Mouse (Mus musculus) erythroblast, embryonic 14.5 days (primary cell): ENCODE measurements around the gene Tax1bp1. TPM values are rescaled to one million over a fixed set of nuclear protein-coding genes. Genes with fewer than 3 reads are reported as not detected.

Experiments
- H3K27me3 ChIP-seq: 2 replicates; pipeline ENCODE4 v1.6.1; 2012; ENCODE audit warnings: inconsistent platforms; ENCODE audit not compliant: control insufficient read depth
- H3K36me3 ChIP-seq: 2 replicates; pipeline ENCODE4 v1.6.1; 2012; ENCODE audit warnings: mild to moderate bottlenecking, inconsistent platforms; ENCODE audit not compliant: control insufficient read depth
- H3K4me1 ChIP-seq: 2 replicates; pipeline ENCODE4 v1.6.1; 2012; ENCODE audit warnings: inconsistent platforms; ENCODE audit not compliant: control insufficient read depth
- H3K4me3 ChIP-seq: replicated peaks from 2 replicates; pipeline ENCODE3; 2012; ENCODE audit warnings: moderate library complexity, mild to moderate bottlenecking, inconsistent platforms
- H3K9me3 ChIP-seq: 2 replicates; pipeline ENCODE4 v1.6.1; 2012; ENCODE audit warnings: low read length, inconsistent platforms, mixed read lengths; ENCODE audit not compliant: control insufficient read depth
- GATA1 ChIP-seq: IDR thresholded peaks from 2 replicates; pipeline ENCODE4 v1.6.1; 2012; ENCODE audit warnings: low read length, inconsistent platforms, mixed read lengths
- TAL1 ChIP-seq: IDR thresholded peaks from 3 replicates; pipeline ENCODE4 v1.6.1; 2012; ENCODE audit warnings: low read length, inconsistent platforms, mixed read lengths
- polyA plus RNA-seq: library from polyadenylated mRNA; stranded (reverse); fragments of >175 nt; gene quantifications from 2 replicates; pipeline ENCODE4 v1.2.3, GENCODE M21; 2012

Tax1bp1 gene
- polyA plus RNA-seq, 1 experiment, result 2.0 TPM

GRCm38 (mm10) chr6:52679565-52679964, 34.0 kb upstream of the Tax1bp1 start:
- no peak for TF ChIP-seq TAL1
- no peak for TF ChIP-seq GATA1
- Histone ChIP-seq H3K36me3 (no peaks in the 10 kb centered on the region), H3K4me1 (no peaks in the 10 kb centered on the region), H3K9me3 (no peaks in the 10 kb centered on the region), H3K4me3 (no peak overlapping the region), H3K27me3 (no peaks in the 10 kb centered on the region)

- H3K4me1 ChIP-seq, result no peaks in the 10 kb centered on the region
- no peaks in the 10 kb centered on the region for H3K27me3 ChIP-seq
- H3K36me3 ChIP-seq, result no peaks in the 10 kb centered on the region
- H3K4me3 ChIP-seq, result no peak overlapping the region
- H3K9me3 ChIP-seq, result no peaks in the 10 kb centered on the region
- TF ChIP-seq GATA1 (no peak), TAL1 (no peak)
These were observed 33.0 kb upstream of the Tax1bp1 start for GRCm38 (mm10) chr6:52680458-52681032.

- Histone ChIP-seq H3K4me1 (no peaks in the 10 kb centered on the region), H3K27me3 (no peaks in the 10 kb centered on the region), H3K9me3 (no peaks in the 10 kb centered on the region), H3K4me3 (no peak overlapping the region), H3K36me3 (no peaks in the 10 kb centered on the region)
- TF ChIP-seq GATA1 (no peak), TAL1 (no peak)
These were observed 31.6 kb upstream of the Tax1bp1 start for GRCm38 (mm10) chr6:52681847-52682485.

GRCm38 (mm10) chr6:52682607-52683006, 30.9 kb upstream of the Tax1bp1 start:
- no peaks in the 10 kb centered on the region for H3K9me3 ChIP-seq
- TF ChIP-seq GATA1, result no peak
- TF ChIP-seq TAL1, result no peak
- H3K4me3 ChIP-seq, result no peak overlapping the region
- no peaks in the 10 kb centered on the region for H3K36me3 ChIP-seq
- no peaks in the 10 kb centered on the region for H3K27me3 ChIP-seq
- no peaks in the 10 kb centered on the region for H3K4me1 ChIP-seq

- H3K36me3 ChIP-seq, result no peaks in the 10 kb centered on the region
- TF ChIP-seq GATA1 (no peak), TAL1 (no peak)
These were observed 26.5 kb upstream of the Tax1bp1 start for GRCm38 (mm10) chr6:52686901-52687500.

GRCm38 (mm10) chr6:52690365-52690764, 23.2 kb upstream of the Tax1bp1 start:
- Histone ChIP-seq H3K4me3 (no peak overlapping the region), H3K27me3 (no peaks in the 10 kb centered on the region), H3K9me3 (no peaks in the 10 kb centered on the region), H3K4me1 (no peaks in the 10 kb centered on the region), H3K36me3 (no peaks in the 10 kb centered on the region)
- TF ChIP-seq GATA1 (no peak), TAL1 (no peak)

More at GRCm38 (mm10) chr6:52686901-52687500, 26.5 kb upstream of the Tax1bp1 start:
- H3K4me1 ChIP-seq, result no peaks in the 10 kb centered on the region
- no peaks in the 10 kb centered on the region for H3K27me3 ChIP-seq
- no peaks in the 10 kb centered on the region for H3K9me3 ChIP-seq
- no peak overlapping the region for H3K4me3 ChIP-seq

- Histone ChIP-seq H3K36me3 (no peaks in the 10 kb centered on the region), H3K9me3 (no peaks in the 10 kb centered on the region), H3K27me3 (no peaks in the 10 kb centered on the region), H3K4me1 (no peaks in the 10 kb centered on the region), H3K4me3 (no peak overlapping the region)
- TF ChIP-seq GATA1 (no peak), TAL1 (no peak)
These were observed 21.7 kb upstream of the Tax1bp1 start for GRCm38 (mm10) chr6:52691800-52692199.

- H3K36me3 ChIP-seq, result no peaks in the 10 kb centered on the region
- TF ChIP-seq TAL1, result no peak
- TF ChIP-seq GATA1, result no peak
- no peaks in the 10 kb centered on the region for H3K27me3 ChIP-seq
- no peaks in the 10 kb centered on the region for H3K4me1 ChIP-seq
- H3K4me3 ChIP-seq, result no peak overlapping the region
- no peaks in the 10 kb centered on the region for H3K9me3 ChIP-seq
These were observed 21.0 kb upstream of the Tax1bp1 start for GRCm38 (mm10) chr6:52692451-52693063.

GRCm38 (mm10) chr6:52697964-52698535, 15.5 kb upstream of the Tax1bp1 start:
- Histone ChIP-seq H3K36me3 (no peaks in the 10 kb centered on the region), H3K9me3 (no peaks in the 10 kb centered on the region), H3K4me3 (no peak overlapping the region), H3K27me3 (no peaks in the 10 kb centered on the region), H3K4me1 (no peaks in the 10 kb centered on the region)
- TF ChIP-seq TAL1, result no peak
- no peak for TF ChIP-seq GATA1
